Mouse (Mus musculus) central nervous system, embryonic 11.5 days (tissue): ENCODE measurements around the gene Fgf14. TPM values are rescaled to one million over a fixed set of nuclear protein-coding genes. Genes with fewer than 3 reads are reported as not detected.

Source experiments
- polyA plus RNA-seq: library from polyadenylated mRNA; depleted of rRNA; stranded (reverse); fragments of >200 nt; gene quantifications from 2 replicates; pipeline ENCODE4 v1.2.3, GENCODE M21; 2012; rRNA removed

The Fgf14 gene
- 1.3 and 2.3 TPM in 2 replicates for polyA plus RNA-seq

GRCm38 (mm10) chr14:124676506-124677177 is at the start of gene Fgf14:
Gene Fgf14, minus strand, starts transcription at chr14:124677127.

